Mouse (Mus musculus): ENCODE data around the gene Rnls. TPM values are rescaled to one million over a fixed set of nuclear protein-coding genes. Genes with fewer than 3 reads are reported as not detected.
A peak's percentile ranks its signal among the peaks of the same experiment; 100 is the strongest.

The Rnls gene
- polyA plus RNA-seq, 1 experiment from 2014 or later: 9.7 TPM

- Histone ChIP-seq H3K4me2 (ENCODE audit: low read length) (no peak overlapping the region), H3K4me1 (replicated peaks; ENCODE audit: insufficient read depth, low read length) (0 out of 2 replicates have a peak, but pooled peaks cover 3% of the 10 kb centered on the region), H3K4me3 (replicated peaks; ENCODE audit: low read depth, low read length) (no peak overlapping the region), H3K9ac (ENCODE audit: low read depth, low read length) (no peak overlapping the region), H3K9me3 (replicated peaks; ENCODE audit: low read length) (no peaks in the 10 kb centered on the region), H3K27me3 (ENCODE audit: insufficient read depth, low read length) (no peaks in the 10 kb centered on the region), H3K36me3 (ENCODE audit: insufficient read depth, low read length) (no peaks in the 10 kb centered on the region), H3K27ac (no peak overlapping the region)
- no peak for TF ChIP-seq CTCF (IDR thresholded peaks at IDR 0.05; ENCODE audit: low read depth)
- DNase-seq (ENCODE audit: low spot score) (peak; percentile 24), ATAC-seq (replicated peaks; ENCODE audit: low FRiP score, low read depth) (no peak)
- WGBS: 59% methylated on average over 9 of the region's 9 CpGs
Measured at GRCm38 (mm10) chr19:33110404-33110803, 281.7 kb downstream of the Rnls start.

- no peaks in the 10 kb centered on the region for H3K27me3 ChIP-seq (ENCODE audit: insufficient read depth, low read length)
- H3K9ac ChIP-seq (ENCODE audit: low read depth, low read length): no peak overlapping the region
- DNase-seq (ENCODE audit: low spot score): peak; percentile 54
- TF ChIP-seq CTCF (IDR thresholded peaks at IDR 0.05; ENCODE audit: low read depth): no peak
- 0 out of 2 replicates have a peak, but pooled peaks cover 3% of the 10 kb centered on the region for H3K4me1 ChIP-seq (replicated peaks; ENCODE audit: insufficient read depth, low read length)
- H3K36me3 ChIP-seq (ENCODE audit: insufficient read depth, low read length): no peaks in the 10 kb centered on the region
- no peak overlapping the region for H3K4me3 ChIP-seq (replicated peaks; ENCODE audit: low read depth, low read length)
- no peaks in the 10 kb centered on the region for H3K9me3 ChIP-seq (replicated peaks; ENCODE audit: low read length)
- H3K4me2 ChIP-seq (ENCODE audit: low read length): no peak overlapping the region
- no peak overlapping the region for H3K27ac ChIP-seq
- WGBS: 36% methylated on average over 6 of the region's 6 CpGs
- no peak for ATAC-seq (replicated peaks; ENCODE audit: low FRiP score, low read depth)
Measured at GRCm38 (mm10) chr19:33109941-33110371, 282.1 kb downstream of the Rnls start.

- Histone ChIP-seq H3K36me3 (ENCODE audit: insufficient read depth, low read length) (no peaks in the 10 kb centered on the region), H3K4me1 (replicated peaks; ENCODE audit: insufficient read depth, low read length) (0 out of 2 replicates have a peak, but pooled peaks cover 3% of the 10 kb centered on the region), H3K27me3 (ENCODE audit: insufficient read depth, low read length) (no peaks in the 10 kb centered on the region), H3K9ac (ENCODE audit: low read depth, low read length) (no peak overlapping the region), H3K4me2 (ENCODE audit: low read length) (no peak overlapping the region), H3K9me3 (replicated peaks; ENCODE audit: low read length) (no peaks in the 10 kb centered on the region), H3K4me3 (replicated peaks; ENCODE audit: low read depth, low read length) (no peak overlapping the region), H3K27ac (no peak overlapping the region)
- no peak for TF ChIP-seq CTCF (IDR thresholded peaks at IDR 0.05; ENCODE audit: low read depth)
- ATAC-seq (replicated peaks; ENCODE audit: low FRiP score, low read depth) (no peak), DNase-seq (ENCODE audit: low spot score) (no peak)
- 73% methylated on average over 7 of the region's 7 CpGs for WGBS
Measured at GRCm38 (mm10) chr19:33109141-33109540, 283.0 kb downstream of the Rnls start.

GRCm38 (mm10) chr19:33103851-33104250 lies 288.2 kb downstream of the Rnls start:
- 94% methylated on average over 6 of the region's 6 CpGs for WGBS
- Histone ChIP-seq H3K27me3 (ENCODE audit: insufficient read depth, low read length) (no peaks in the 10 kb centered on the region), H3K27ac (no peak overlapping the region), H3K9ac (ENCODE audit: low read depth, low read length) (no peak overlapping the region), H3K36me3 (ENCODE audit: insufficient read depth, low read length) (no peaks in the 10 kb centered on the region), H3K4me1 (replicated peaks; ENCODE audit: insufficient read depth, low read length) (no peaks in the 10 kb centered on the region; the same call in 1 of the 2 replicates), H3K4me2 (ENCODE audit: low read length) (no peak overlapping the region), H3K4me3 (replicated peaks; ENCODE audit: low read depth, low read length) (no peak overlapping the region), H3K9me3 (replicated peaks; ENCODE audit: low read length) (no peaks in the 10 kb centered on the region)
- TF ChIP-seq CTCF (IDR thresholded peaks at IDR 0.05; ENCODE audit: low read depth): no peak
- ATAC-seq (replicated peaks; ENCODE audit: low FRiP score, low read depth) (no peak), DNase-seq (ENCODE audit: low spot score) (no peak)

- TF ChIP-seq CTCF (IDR thresholded peaks at IDR 0.05; ENCODE audit: low read depth): no peak
- Histone ChIP-seq H3K27ac (no peak overlapping the region), H3K4me1 (replicated peaks; ENCODE audit: insufficient read depth, low read length) (no peaks in the 10 kb centered on the region; the same call in 1 of the 2 replicates), H3K4me3 (replicated peaks; ENCODE audit: low read depth, low read length) (no peak overlapping the region), H3K36me3 (ENCODE audit: insufficient read depth, low read length) (no peaks in the 10 kb centered on the region), H3K9ac (ENCODE audit: low read depth, low read length) (no peak overlapping the region), H3K4me2 (ENCODE audit: low read length) (no peak overlapping the region), H3K9me3 (replicated peaks; ENCODE audit: low read length) (no peaks in the 10 kb centered on the region), H3K27me3 (ENCODE audit: insufficient read depth, low read length) (no peaks in the 10 kb centered on the region)
- peak; percentile 34 for DNase-seq (ENCODE audit: low spot score)
- ATAC-seq (replicated peaks; ENCODE audit: low FRiP score, low read depth): no peak
- 45% methylated on average over 7 of the region's 7 CpGs for WGBS
Measured at GRCm38 (mm10) chr19:33102783-33103139, 289.3 kb downstream of the Rnls start.

- DNase-seq (ENCODE audit: low spot score): no peak
- no peak for ATAC-seq (replicated peaks; ENCODE audit: low FRiP score, low read depth)
Measured at GRCm38 (mm10) chr19:33102008-33102782, 289.9 kb downstream of the Rnls start.

More at GRCm38 (mm10) chr19:33102008-33102782, 289.9 kb downstream of the Rnls start:
- Histone ChIP-seq H3K27ac (no peak overlapping the region), H3K36me3 (ENCODE audit: insufficient read depth, low read length) (no peaks in the 10 kb centered on the region), H3K27me3 (ENCODE audit: insufficient read depth, low read length) (no peaks in the 10 kb centered on the region), H3K9ac (ENCODE audit: low read depth, low read length) (no peak overlapping the region), H3K9me3 (replicated peaks; ENCODE audit: low read length) (no peaks in the 10 kb centered on the region), H3K4me2 (ENCODE audit: low read length) (no peak overlapping the region), H3K4me3 (replicated peaks; ENCODE audit: low read depth, low read length) (no peak overlapping the region), H3K4me1 (replicated peaks; ENCODE audit: insufficient read depth, low read length) (no peaks in the 10 kb centered on the region; the same call in 1 of the 2 replicates)
- 70% methylated on average over 7 of the region's 7 CpGs for WGBS
- TF ChIP-seq CTCF (IDR thresholded peaks at IDR 0.05; ENCODE audit: low read depth): no peak

Measured in kidney, postnatal 0 days (tissue).